Mouse (Mus musculus) retina, adult 2 months (tissue): ENCODE measurements around the gene Vmn1r88.
"Not testable (repeated sequence)": the region's sequence is repeated elsewhere in the genome, so short reads cannot be mapped to it uniquely, and the experiment has no call there.

ENCODE experiments used
- DNase-seq: peaks from one replicate; pipeline ENCODE4 v3.0.0-alpha.2; 2012; ENCODE audit warnings: low read depth, low spot score

The Vmn1r88 gene

GRCm38 (mm10) chr7:13159268-13159667 is at the start of gene Vmn1r88:
TSS of gene Vmn1r88 (plus strand) at chr7:13159568.
- no peak for DNase-seq

- DNase-seq = no peak
Measured at GRCm38 (mm10) chr7:13119817-13120216, 39.6 kb upstream of the Vmn1r88 start, which contains the start of gene Vmn1r86. TSS of gene Vmn1r86 (minus strand) at chr7:13119917.

DNA sequence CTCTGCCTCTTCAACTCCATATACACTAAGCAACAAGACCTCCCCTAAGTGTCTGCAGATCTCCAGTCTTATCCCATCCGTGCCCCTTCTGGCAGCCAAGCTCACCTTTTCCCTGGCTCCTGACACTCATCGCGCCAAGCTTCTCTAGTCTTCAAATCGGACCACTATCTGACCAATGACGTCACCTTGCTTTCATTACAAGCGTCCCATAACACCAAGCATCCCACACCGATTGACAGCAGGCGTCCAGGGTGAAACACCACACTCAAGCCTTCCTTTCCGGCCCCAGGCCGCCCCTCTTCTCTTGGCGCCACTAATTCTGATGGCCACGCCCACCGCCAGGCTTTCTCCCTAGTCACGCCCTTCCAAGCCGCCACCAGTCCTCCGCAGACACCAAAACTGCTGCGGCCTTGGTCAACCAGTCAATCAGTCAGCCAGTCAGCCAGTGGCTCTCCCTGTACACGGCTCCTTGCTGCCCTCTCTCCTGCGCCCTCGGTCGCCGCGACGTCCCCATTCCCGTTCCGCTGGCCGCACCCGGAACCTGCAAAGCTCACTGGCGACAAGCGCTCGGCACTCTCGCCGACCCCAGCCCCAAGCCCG is 35.7 kb upstream of the Vmn1r88 start:
- DNase-seq = not testable (repeated sequence)

GRCm38 (mm10) chr7:13131856-13132255 is 27.5 kb upstream of the Vmn1r88 start:
- DNase-seq = no peak

GRCm38 (mm10) chr7:13137340-13137739 is 22.0 kb upstream of the Vmn1r88 start:
- DNase-seq = no peak

- DNase-seq = no peak
Measured at GRCm38 (mm10) chr7:13140057-13140456, 19.3 kb upstream of the Vmn1r88 start, which contains the start of gene Vmn1r87. TSS of gene Vmn1r87 (minus strand) at chr7:13140157.

DNA sequence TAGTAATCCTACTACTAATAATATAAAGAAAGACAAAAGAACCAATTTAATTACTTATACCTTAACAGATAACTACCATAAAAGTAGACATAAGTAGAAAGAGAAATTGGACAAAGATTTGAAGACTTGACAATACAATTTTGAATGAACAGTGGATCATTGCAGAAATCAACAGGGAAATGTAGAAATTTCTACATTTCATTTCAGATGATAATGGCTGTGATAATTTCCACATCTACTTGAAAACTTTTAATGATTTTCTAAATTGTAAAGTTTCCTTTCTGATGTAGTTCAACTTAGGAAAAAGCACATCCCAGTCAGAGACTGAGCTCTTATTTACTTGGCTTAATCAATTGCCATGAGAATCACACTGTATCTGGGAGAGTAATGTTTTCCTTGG is 53.4 kb downstream of the Vmn1r88 start, which contains the start of gene Vmn1r89:
Vmn1r89 (plus strand) TSS at position 301 of the 400 bp plus-strand sequence.
- DNase-seq = no peak
